Mouse (Mus musculus) thymus, postnatal 36 days (tissue): ENCODE measurements around the gene Emc3.

Experiments used
- DNase-seq, 2 experiments: peaks; one replicate each; pipeline ENCODE4 v3.0.0; 2022; ENCODE audit warnings: mixed read lengths in 2 of 2

Emc3 gene

DNA sequence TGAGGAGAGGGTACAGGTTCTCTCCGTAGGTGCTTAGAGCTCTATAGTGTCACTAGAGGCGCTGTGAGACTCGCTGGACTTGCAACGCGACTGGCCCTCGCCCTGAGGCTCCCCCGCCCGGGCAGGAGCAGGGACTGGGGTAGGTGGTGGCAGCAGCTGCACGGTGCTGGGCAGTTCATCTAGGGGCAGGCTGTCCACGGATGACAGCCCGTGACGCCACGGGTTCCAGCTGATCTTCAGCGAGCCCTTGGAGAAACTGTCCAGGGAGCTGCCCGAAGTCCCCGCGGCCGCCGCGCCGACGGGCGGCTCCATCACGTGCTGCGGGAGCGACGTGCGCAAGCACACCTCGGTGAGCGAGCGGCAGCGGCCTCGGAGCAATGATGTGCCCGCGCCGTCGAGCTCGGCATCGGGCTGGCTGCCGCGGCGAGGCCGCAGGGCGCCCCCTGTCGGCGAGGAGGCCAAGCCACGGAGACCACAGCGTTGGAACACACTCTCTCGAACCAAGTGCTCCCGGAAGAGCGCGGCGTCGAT, 37.1 kb downstream of the Emc3 start:
- peak; percentile 84 to 87 for DNase-seq

- DNase-seq = no peak
Measured at GRCm38 (mm10) chr6:113492101-113492864, 39.2 kb downstream of the Emc3 start.

DNA sequence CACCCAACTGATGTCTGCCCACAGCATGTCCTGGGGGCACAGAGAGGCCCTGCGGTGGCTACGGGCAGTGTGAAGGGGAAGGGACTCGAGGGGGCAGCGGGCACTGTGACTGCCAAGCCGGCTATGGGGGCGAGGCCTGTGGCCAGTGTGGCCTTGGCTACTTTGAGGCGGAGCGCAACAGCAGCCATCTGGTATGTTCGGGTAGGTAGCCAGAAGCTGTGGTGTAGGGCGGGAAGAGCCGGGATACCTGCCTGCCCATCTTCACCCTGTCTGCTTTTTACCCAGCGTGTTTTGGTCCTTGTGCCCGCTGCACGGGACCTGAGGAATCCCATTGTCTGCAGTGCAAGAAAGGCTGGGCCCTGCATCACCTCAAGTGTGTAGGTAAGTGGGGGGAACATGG, 42.0 kb downstream of the Emc3 start:
- DNase-seq = no peak

GRCm38 (mm10) chr6:113487125-113487576, 44.3 kb downstream of the Emc3 start:
- DNase-seq = no peak

- peak in 1 of 2 experiments; percentile 39 for DNase-seq
Measured at GRCm38 (mm10) chr6:113483729-113484128, 47.7 kb downstream of the Emc3 start.

- DNase-seq = peak; percentile 88 to 93
Measured at GRCm38 (mm10) chr6:113483100-113483615, 48.3 kb downstream of the Emc3 start, which contains the start of gene Creld1. TSS of gene Creld1 (plus strand) at chr6:113483297.

- peak in 1 of 2 experiments; percentile 52 for DNase-seq
Measured at GRCm38 (mm10) chr6:113482477-113483099, 48.9 kb downstream of the Emc3 start.

DNA sequence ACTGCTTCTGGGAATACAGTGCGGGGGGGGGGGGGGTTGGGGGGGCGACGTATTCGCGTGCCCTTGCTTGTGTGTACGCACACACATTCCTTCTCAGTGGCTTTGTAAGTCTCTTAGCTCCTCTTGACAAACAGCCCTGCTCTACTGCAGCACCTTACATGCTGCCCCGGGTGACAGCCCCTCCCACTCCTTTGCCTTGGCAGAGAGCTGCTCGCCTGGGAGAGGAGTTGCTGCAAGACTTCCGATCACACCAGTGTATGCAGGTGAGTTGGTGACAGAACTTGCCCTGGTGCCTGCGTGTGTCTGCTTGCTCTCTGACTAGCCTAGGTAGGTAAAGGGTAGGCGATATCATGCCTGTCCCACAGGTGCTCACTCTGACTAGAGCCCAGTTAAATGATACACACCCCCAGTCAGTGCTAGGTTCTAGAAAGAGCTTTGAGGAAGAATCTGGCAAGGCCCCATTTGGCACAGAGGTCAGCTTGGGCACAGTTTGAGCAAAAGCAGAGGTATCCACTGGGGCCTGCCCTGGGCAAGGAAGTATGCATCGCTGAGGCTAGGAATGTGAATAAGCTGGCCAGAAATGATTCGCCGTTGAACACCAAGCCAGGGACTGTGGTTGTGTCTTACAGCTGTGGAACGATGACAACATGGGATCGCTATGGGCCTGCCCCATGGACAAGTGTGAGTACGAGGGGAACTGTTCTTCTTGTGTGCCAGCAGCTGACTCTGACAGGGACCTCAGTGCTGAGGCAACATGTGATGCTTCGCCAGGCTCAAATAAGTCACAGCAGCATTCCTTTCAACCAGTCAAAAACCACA, 50.7 kb downstream of the Emc3 start:
- DNase-seq = no peak

DNA sequence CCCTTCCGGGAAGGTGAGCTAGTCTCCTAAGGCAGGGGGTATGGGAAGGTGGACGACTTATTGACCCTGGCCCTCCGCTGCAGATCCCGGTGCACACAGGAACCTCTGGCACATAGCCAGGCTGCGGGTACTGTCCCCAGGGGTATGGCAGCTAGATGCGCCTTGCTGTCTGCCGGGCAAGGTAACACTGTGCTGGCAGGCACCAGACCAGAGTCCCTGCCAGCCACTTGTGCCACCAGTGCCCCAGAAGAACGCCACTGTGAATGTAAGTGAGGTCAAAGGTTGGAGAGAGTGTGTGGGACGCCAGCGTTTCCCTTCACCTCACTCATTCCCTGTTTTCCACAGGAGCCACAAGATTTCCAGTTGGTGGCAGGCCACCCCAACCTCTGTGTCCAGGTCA, 52.5 kb downstream of the Emc3 start:
- DNase-seq = no peak

DNA sequence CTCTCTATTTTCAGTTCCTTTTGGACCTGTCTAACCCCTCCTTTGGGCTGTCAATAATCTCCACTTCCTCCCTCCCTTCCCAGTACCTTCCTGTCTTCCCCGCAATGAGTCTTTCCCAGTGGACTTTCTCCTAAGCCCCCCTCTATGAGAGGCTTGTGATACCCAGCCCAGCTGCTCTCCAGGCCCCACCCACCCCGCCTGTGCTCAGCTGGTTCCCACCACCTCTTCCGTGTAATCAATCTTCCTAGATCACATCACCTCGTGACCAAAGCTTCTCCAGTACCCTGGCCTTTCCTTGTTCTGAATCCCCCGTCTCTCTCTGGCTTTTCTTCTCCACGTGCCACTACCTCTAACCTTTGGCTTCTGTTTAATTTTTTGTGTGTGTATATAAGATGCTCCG, 54.1 kb downstream of the Emc3 start:
- DNase-seq = no peak

- DNase-seq = no peak
Measured at GRCm38 (mm10) chr6:113473715-113474114, 57.7 kb downstream of the Emc3 start.

DNA sequence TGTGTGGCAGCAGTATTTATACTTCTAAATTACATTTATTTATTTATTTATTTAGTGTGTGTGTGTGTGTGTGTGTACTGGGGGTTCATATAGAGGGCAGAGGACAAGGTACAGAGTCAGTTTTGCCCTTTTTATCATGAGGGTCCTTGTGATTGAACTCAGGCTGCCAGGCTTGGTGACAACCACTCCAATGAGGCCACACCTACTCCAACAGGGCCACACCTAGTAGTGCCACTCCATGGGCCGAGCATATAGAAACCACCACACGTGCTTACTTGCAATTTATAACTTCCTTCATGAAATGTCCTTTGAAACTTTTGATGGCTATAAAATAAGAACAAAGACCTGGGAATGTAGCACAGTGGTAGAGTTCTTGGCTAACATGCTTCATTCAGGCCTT, 58.2 kb downstream of the Emc3 start:
- DNase-seq = no peak

GRCm38 (mm10) chr6:113472061-113472460, 59.4 kb downstream of the Emc3 start:
- DNase-seq = no peak

GRCm38 (mm10) chr6:113471297-113471936, 60.0 kb downstream of the Emc3 start, which contains the start of gene Il17rc:
TSS of gene Il17rc (plus strand) at chr6:113471427.
- DNase-seq = no peak

GRCm38 (mm10) chr6:113469432-113469831, 62.0 kb downstream of the Emc3 start:
- DNase-seq = peak; percentile 68 to 69

DNA sequence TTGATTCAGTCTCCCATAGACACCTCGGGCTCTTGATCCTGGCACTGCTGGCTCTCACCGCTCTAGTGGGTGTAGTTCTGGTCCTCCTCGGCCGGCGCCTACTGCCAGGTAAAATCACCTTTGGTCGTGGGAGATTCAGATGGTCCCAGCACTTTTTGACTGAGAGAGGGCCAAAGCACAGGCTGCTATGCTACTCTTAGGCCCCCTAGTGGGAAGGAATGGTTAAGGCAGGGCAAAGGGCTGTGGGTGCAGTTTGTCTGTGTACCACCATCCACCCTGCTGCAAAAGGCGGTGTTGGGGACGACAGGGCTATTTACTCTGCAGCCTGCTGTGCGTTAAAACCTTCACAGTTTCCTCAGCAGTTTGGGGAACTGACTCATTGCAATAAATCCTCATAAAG, 62.4 kb downstream of the Emc3 start:
- DNase-seq = peak; percentile 79 to 80

GRCm38 (mm10) chr6:113468512-113468911, 62.9 kb downstream of the Emc3 start:
- DNase-seq = no peak

GRCm38 (mm10) chr6:113465602-113466001, 65.8 kb downstream of the Emc3 start:
- no peak for DNase-seq
